Mouse (Mus musculus): ENCODE results near the gene Armc7.
A peak's percentile ranks its signal among the peaks of the same experiment; 100 is the strongest.

The Armc7 gene

GRCm38 (mm10) chr11:115534759-115535371, 59.4 kb downstream of the Armc7 start:
- DNase-seq, result no peak

GRCm38 (mm10) chr11:115535401-115536037, 60.1 kb downstream of the Armc7 start:
- DNase-seq, result peak; percentile 81 to 82

GRCm38 (mm10) chr11:115536038-115536681, 60.7 kb downstream of the Armc7 start, which contains the start of gene Sumo2:
Sumo2 (minus strand) TSS chr11:115536276.
- peak; percentile 99 to 100 for DNase-seq

GRCm38 (mm10) chr11:115536856-115537568, 61.5 kb downstream of the Armc7 start:
- peak; percentile 35 to 49 for DNase-seq

- DNase-seq, result no peak
Observed at GRCm38 (mm10) chr11:115538045-115538444, 62.6 kb downstream of the Armc7 start.
